Mouse (Mus musculus): ENCODE measurements around the gene Il2rb. TPM values are rescaled to one million over a fixed set of nuclear protein-coding genes. Genes with fewer than 3 reads are reported as not detected.

Gene Il2rb
- polyA plus RNA-seq, 1 experiment from 2014 or later = not detected

- H3K4me1 ChIP-seq (ENCODE audit: control insufficient read depth, insufficient read depth, low read length) = peaks cover 39% of the 10 kb centered on the region
- H3K4me3 ChIP-seq (ENCODE audit: low read depth, low read length) = no peak overlapping the region
- ATAC-seq (replicated peaks; ENCODE audit: insufficient number of reproducible peaks, low FRiP score, low TSS enrichment) = no peak
- H3K27me3 ChIP-seq (ENCODE audit: control insufficient read depth, insufficient read depth, low read length) = peaks cover 4% of the 10 kb centered on the region; the same call in 1 of the 2 replicates
- peak overlapping the region; percentile 52 for H3K9ac ChIP-seq (ENCODE audit: low read depth, low read length)
- peak overlapping the region; percentile 60 for H3K4me2 ChIP-seq
- WGBS (ENCODE audit: insufficient replicate concordance) = 45% methylated on average over 7 of the region's 7 CpGs
- H3K36me3 ChIP-seq (ENCODE audit: control insufficient read depth, insufficient read depth, low read length) = no peaks in the 10 kb centered on the region
- H3K9me3 ChIP-seq (replicated peaks; ENCODE audit: control insufficient read depth, low read length) = no peaks in the 10 kb centered on the region
- peak overlapping the region; percentile 85; the same call in 1 of the 2 replicates for H3K27ac ChIP-seq (ENCODE audit: low read depth, low read length)
These were observed 32.9 kb upstream of the Il2rb start for GRCm38 (mm10) chr15:78527973-78528372.

DNA sequence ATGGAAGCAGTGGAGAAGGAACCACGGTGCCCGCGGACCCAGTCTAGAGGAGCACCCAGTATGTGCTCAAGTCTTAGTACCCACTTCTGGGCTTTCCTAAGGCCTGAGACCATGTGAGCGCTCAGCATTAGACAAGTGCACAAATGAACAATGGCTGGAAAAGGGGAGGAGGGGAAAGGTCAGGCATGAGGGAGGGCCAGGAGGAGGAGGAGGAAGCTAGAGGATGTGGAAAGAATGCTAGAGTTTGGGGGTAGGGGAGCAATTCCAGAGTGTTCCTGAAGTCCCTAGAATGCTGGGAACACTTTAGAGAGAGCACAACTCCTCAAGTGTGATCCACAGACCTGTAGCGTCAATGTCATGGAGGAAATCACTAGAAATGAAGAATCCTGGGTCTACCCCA lies 29.1 kb upstream of the Il2rb start:
- H3K9me3 ChIP-seq (replicated peaks; ENCODE audit: control insufficient read depth, low read length) = no peaks in the 10 kb centered on the region
- H3K4me3 ChIP-seq (ENCODE audit: low read depth, low read length) = no peak overlapping the region
- no peak overlapping the region for H3K9ac ChIP-seq (ENCODE audit: low read depth, low read length)
- H3K27me3 ChIP-seq (ENCODE audit: control insufficient read depth, insufficient read depth, low read length) = peaks cover 4% of the 10 kb centered on the region; the same call in 1 of the 2 replicates
- no peak overlapping the region for H3K4me2 ChIP-seq
- ATAC-seq (replicated peaks; ENCODE audit: insufficient number of reproducible peaks, low FRiP score, low TSS enrichment) = no peak
- H3K27ac ChIP-seq (ENCODE audit: low read depth, low read length) = no peak overlapping the region
- H3K36me3 ChIP-seq (ENCODE audit: control insufficient read depth, insufficient read depth, low read length) = no peaks in the 10 kb centered on the region
- H3K4me1 ChIP-seq (ENCODE audit: control insufficient read depth, insufficient read depth, low read length) = peaks cover 15% of the 10 kb centered on the region; the same call in 1 of the 2 replicates
- WGBS (ENCODE audit: insufficient replicate concordance) = 83% methylated on average over 5 of the region's 5 CpGs

- Histone ChIP-seq H3K36me3 (ENCODE audit: control insufficient read depth, insufficient read depth, low read length) (no peaks in the 10 kb centered on the region), H3K4me3 (ENCODE audit: low read depth, low read length) (no peak overlapping the region), H3K9ac (ENCODE audit: low read depth, low read length) (no peak overlapping the region), H3K4me1 (ENCODE audit: control insufficient read depth, insufficient read depth, low read length) (peaks cover 5% of the 10 kb centered on the region; the same call in 1 of the 2 replicates), H3K9me3 (replicated peaks; ENCODE audit: control insufficient read depth, low read length) (no peaks in the 10 kb centered on the region), H3K27me3 (ENCODE audit: control insufficient read depth, insufficient read depth, low read length) (peaks cover 4% of the 10 kb centered on the region; the same call in 1 of the 2 replicates), H3K4me2 (no peak overlapping the region), H3K27ac (ENCODE audit: low read depth, low read length) (no peak overlapping the region)
- 75% methylated on average over 6 of the region's 6 CpGs for WGBS (ENCODE audit: insufficient replicate concordance)
- no peak for ATAC-seq (replicated peaks; ENCODE audit: insufficient number of reproducible peaks, low FRiP score, low TSS enrichment)
These were observed 26.8 kb upstream of the Il2rb start for GRCm38 (mm10) chr15:78521892-78522291.

GRCm38 (mm10) chr15:78521331-78521730 lies 26.3 kb upstream of the Il2rb start:
- Histone ChIP-seq H3K9me3 (replicated peaks; ENCODE audit: control insufficient read depth, low read length) (no peaks in the 10 kb centered on the region), H3K36me3 (ENCODE audit: control insufficient read depth, insufficient read depth, low read length) (no peaks in the 10 kb centered on the region), H3K4me2 (no peak overlapping the region), H3K9ac (ENCODE audit: low read depth, low read length) (no peak overlapping the region), H3K4me3 (ENCODE audit: low read depth, low read length) (no peak overlapping the region), H3K4me1 (ENCODE audit: control insufficient read depth, insufficient read depth, low read length) (peaks cover 5% of the 10 kb centered on the region; the same call in 1 of the 2 replicates), H3K27me3 (ENCODE audit: control insufficient read depth, insufficient read depth, low read length) (peaks cover 4% of the 10 kb centered on the region; the same call in 1 of the 2 replicates), H3K27ac (ENCODE audit: low read depth, low read length) (no peak overlapping the region)
- 66% methylated on average over 8 of the region's 8 CpGs for WGBS (ENCODE audit: insufficient replicate concordance)
- ATAC-seq (replicated peaks; ENCODE audit: insufficient number of reproducible peaks, low FRiP score, low TSS enrichment) = no peak

GRCm38 (mm10) chr15:78520112-78520715 lies 25.1 kb upstream of the Il2rb start:
- Histone ChIP-seq H3K4me1 (ENCODE audit: control insufficient read depth, insufficient read depth, low read length) (peaks cover 5% of the 10 kb centered on the region; the same call in 1 of the 2 replicates), H3K4me3 (ENCODE audit: low read depth, low read length) (no peak overlapping the region), H3K36me3 (ENCODE audit: control insufficient read depth, insufficient read depth, low read length) (no peaks in the 10 kb centered on the region), H3K9ac (ENCODE audit: low read depth, low read length) (no peak overlapping the region), H3K27ac (ENCODE audit: low read depth, low read length) (peak overlapping the region; percentile 5; the same call in 1 of the 2 replicates), H3K9me3 (replicated peaks; ENCODE audit: control insufficient read depth, low read length) (no peaks in the 10 kb centered on the region), H3K4me2 (no peak overlapping the region), H3K27me3 (ENCODE audit: control insufficient read depth, insufficient read depth, low read length) (peaks cover 4% of the 10 kb centered on the region; the same call in 1 of the 2 replicates)
- WGBS (ENCODE audit: insufficient replicate concordance) = 62% methylated on average over 13 of the region's 13 CpGs
- no peak for ATAC-seq (replicated peaks; ENCODE audit: insufficient number of reproducible peaks, low FRiP score, low TSS enrichment)

DNA sequence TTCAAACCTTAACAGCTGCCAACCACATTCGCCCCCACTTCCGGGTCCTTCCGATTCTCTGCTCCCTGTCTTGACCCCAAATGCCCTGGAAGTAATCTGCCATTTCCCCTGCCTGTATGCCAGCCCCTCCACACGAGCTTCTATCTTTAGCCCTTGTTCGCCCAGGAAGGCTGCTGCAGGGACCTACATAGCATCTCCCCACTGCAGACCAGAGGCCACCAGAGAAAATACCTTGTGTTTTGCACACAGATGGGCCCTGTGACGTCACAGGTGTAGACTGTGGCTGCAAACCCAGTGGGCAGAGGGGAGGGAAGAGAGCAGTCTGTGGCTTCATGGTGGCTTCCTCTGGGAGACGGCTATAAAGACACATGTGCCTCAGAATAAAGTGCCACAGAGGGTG lies 23.1 kb upstream of the Il2rb start:
- H3K9ac ChIP-seq (ENCODE audit: low read depth, low read length) = no peak overlapping the region
- no peaks in the 10 kb centered on the region for H3K9me3 ChIP-seq (replicated peaks; ENCODE audit: control insufficient read depth, low read length)
- H3K27ac ChIP-seq (ENCODE audit: low read depth, low read length) = no peak overlapping the region
- ATAC-seq (replicated peaks; ENCODE audit: insufficient number of reproducible peaks, low FRiP score, low TSS enrichment) = no peak
- H3K36me3 ChIP-seq (ENCODE audit: control insufficient read depth, insufficient read depth, low read length) = no peaks in the 10 kb centered on the region
- H3K27me3 ChIP-seq (ENCODE audit: control insufficient read depth, insufficient read depth, low read length) = peaks cover 2% of the 10 kb centered on the region; the same call in 1 of the 2 replicates
- no peak overlapping the region for H3K4me2 ChIP-seq
- H3K4me1 ChIP-seq (ENCODE audit: control insufficient read depth, insufficient read depth, low read length) = peaks cover 5% of the 10 kb centered on the region; the same call in 1 of the 2 replicates
- 57% methylated on average over 7 of the region's 7 CpGs for WGBS (ENCODE audit: insufficient replicate concordance)
- no peak overlapping the region for H3K4me3 ChIP-seq (ENCODE audit: low read depth, low read length)

DNA sequence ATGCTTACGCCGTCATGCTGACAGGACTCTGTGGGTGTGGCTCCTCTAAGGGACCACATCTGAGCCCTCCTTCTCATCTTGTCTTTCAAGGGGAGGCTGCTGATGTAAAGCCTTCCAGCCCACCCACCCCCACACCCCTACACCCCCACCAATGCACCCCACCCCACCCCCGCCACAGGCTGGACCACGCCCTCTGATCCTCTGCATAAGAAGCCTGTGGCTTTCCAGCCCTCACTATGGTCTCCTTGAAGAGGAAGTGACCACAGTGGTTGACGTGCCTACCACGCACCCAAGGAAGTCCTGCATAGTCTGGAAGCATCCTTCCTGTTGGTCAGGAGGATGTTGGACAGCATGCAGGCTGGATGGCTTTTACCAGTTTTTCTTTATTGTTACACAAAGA lies 20.7 kb upstream of the Il2rb start:
- no peak overlapping the region for H3K27ac ChIP-seq (ENCODE audit: low read depth, low read length)
- 71% methylated on average over 6 of the region's 6 CpGs for WGBS (ENCODE audit: insufficient replicate concordance)
- no peaks in the 10 kb centered on the region for H3K9me3 ChIP-seq (replicated peaks; ENCODE audit: control insufficient read depth, low read length)
- H3K27me3 ChIP-seq (ENCODE audit: control insufficient read depth, insufficient read depth, low read length) = no peaks in the 10 kb centered on the region
- no peak overlapping the region for H3K4me3 ChIP-seq (ENCODE audit: low read depth, low read length)
- H3K9ac ChIP-seq (ENCODE audit: low read depth, low read length) = no peak overlapping the region
- no peak overlapping the region for H3K4me2 ChIP-seq
- H3K4me1 ChIP-seq (ENCODE audit: control insufficient read depth, insufficient read depth, low read length) = peaks cover 5% of the 10 kb centered on the region; the same call in 1 of the 2 replicates
- ATAC-seq (replicated peaks; ENCODE audit: insufficient number of reproducible peaks, low FRiP score, low TSS enrichment) = no peak
- H3K36me3 ChIP-seq (ENCODE audit: control insufficient read depth, insufficient read depth, low read length) = no peaks in the 10 kb centered on the region

GRCm38 (mm10) chr15:78514393-78515146 lies 19.5 kb upstream of the Il2rb start:
- Histone ChIP-seq H3K36me3 (ENCODE audit: control insufficient read depth, insufficient read depth, low read length) (no peaks in the 10 kb centered on the region), H3K4me3 (ENCODE audit: low read depth, low read length) (no peak overlapping the region), H3K4me2 (no peak overlapping the region), H3K9ac (ENCODE audit: low read depth, low read length) (no peak overlapping the region), H3K4me1 (ENCODE audit: control insufficient read depth, insufficient read depth, low read length) (peaks cover 13% of the 10 kb centered on the region; the same call in 1 of the 2 replicates), H3K27ac (ENCODE audit: low read depth, low read length) (no peak overlapping the region), H3K9me3 (replicated peaks; ENCODE audit: control insufficient read depth, low read length) (no peaks in the 10 kb centered on the region), H3K27me3 (ENCODE audit: control insufficient read depth, insufficient read depth, low read length) (no peaks in the 10 kb centered on the region)
- ATAC-seq (replicated peaks; ENCODE audit: insufficient number of reproducible peaks, low FRiP score, low TSS enrichment) = 0 out of 2 replicates have a peak, but pooled peaks have one; percentile 19
- 31% methylated on average over 7 of the region's 7 CpGs for WGBS (ENCODE audit: insufficient replicate concordance)
